Mouse (Mus musculus): ENCODE measurements at regions not wholly inside any gene's neighbourhood (a gene's known extent, or its start where the extent isn't known, plus 50 kb on each side); places are given as distances from the start of the nearest gene placed in this dataset.
"Not testable (repeated sequence)": the region's sequence is repeated elsewhere in the genome, so short reads cannot be mapped to it uniquely, and the experiment has no call there.

DNA sequence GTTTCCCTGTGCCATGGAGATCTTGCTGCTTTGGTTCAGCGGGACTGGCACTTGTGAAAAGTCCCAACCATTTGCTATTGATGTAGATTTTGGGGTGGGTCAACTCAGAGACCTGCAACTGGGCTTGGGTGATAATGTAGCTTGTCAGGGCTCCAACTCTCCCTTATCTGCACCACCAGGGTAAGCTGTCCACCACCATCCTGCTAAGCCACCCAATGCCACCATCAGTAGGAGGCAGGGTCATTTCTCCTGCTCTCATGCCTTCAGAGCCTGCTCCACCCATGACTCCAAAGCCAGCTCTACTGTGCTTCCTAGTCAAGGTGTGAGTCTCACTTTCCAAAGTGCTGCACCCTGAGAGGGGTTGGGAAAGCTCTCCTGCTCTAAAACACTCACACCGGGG is 776.2 kb downstream of the Diaph2 start:
- no peak for DNase-seq (ENCODE audit: extremely low read depth, insufficient read length, low spot score)

DNA sequence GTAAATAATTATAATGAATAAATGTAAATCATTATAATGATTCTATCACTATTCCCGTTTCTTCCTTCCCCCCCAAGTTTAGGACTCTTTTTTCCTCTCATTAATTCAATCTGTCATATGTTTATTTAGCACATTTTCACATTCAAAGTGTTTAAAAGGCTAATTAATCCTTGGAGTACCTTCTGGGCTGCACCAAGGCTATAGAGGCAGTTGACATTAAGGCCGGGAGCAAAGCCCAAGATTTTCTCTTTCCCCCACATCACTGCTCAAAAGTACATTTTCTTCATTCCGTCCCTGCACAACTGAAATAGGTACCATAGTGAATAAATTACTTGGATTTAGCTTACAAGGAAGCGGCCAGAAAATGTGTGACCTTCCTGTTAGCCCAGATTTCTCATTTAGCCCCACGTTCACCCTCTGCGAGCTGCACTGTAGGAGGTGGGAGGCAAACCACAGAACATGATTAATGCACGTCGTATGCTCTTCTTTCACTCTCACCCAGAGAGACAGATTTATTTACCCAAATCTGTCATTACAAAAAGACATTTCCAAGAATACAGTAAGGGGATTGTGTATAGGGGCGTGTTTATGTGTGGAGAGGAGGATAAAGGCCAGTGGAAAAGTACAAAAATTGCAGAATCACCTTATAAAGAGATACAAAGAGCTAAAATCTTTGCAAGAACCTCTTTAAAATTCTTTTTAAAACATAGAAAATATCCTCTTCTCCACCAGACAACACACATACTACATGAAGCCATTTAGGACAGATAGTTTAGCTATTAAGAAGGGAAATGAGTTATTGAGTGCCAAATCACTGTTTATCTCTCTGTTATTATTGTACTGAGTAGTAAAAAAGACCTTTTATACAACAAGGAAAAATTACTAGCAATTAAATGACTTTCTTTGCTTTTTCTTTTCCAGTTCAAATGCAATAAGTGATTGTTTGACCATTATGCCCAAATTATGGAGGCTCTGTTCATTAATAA is 783.9 kb downstream of the Diaph2 start:
- DNase-seq (ENCODE audit: extremely low read depth, insufficient read length, low spot score): no peak

DNA sequence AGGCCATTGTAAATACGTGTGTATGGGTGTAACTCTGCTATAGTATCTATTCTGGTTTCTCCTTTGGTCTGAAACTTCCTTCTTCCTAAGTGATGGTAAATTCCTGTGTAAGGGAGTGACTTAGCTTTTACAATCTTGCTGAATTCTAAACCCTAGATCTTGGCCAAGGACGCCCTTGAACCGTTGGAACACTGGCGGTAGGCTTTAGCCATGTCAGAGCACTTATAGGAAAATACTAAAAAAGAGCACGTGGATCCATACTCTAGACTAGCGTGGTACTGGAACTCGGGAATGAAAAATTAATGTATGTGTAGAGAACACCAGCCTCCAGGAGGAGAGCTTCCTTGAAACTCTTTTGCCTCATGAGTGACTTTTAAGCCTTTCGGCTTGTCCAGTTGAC is 789.2 kb downstream of the Diaph2 start:
- not testable (repeated sequence) for DNase-seq (ENCODE audit: extremely low read depth, insufficient read length, low spot score)

GRCm38 (mm10) chrX:130548001-130548400 is 798.5 kb downstream of the Diaph2 start:
- DNase-seq (ENCODE audit: extremely low read depth, insufficient read length, low spot score): no peak

- peak; percentile 2 for DNase-seq (ENCODE audit: extremely low read depth, insufficient read length, low spot score)
Measured at GRCm38 (mm10) chrX:130549275-130549674, 799.7 kb downstream of the Diaph2 start.

- DNase-seq (ENCODE audit: extremely low read depth, insufficient read length, low spot score): no peak
Measured at GRCm38 (mm10) chrX:130549925-130550324, 800.4 kb downstream of the Diaph2 start.

DNA sequence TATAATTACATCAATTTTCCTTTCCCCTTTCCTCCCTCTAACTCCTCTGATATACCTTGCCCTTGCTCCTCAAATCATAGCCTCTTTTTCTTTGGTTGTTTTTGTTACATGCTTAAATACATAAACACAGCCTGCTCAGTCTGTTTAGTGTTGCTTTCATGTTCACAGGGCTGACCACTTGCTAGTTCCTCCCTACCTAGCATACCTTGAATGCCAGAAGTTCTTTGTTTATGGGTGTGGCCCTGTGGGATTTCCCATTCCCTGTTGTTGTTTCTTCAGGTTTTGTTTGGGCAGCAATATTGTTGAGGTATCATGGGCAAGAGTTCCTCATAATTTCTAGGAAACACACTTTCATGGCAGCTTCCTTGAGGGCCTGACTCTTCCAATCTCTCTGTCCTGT is 807.7 kb downstream of the Diaph2 start:
- DNase-seq (ENCODE audit: extremely low read depth, insufficient read length, low spot score): no peak

GRCm38 (mm10) chrX:130577706-130578105 is 828.2 kb downstream of the Diaph2 start:
- no peak for DNase-seq (ENCODE audit: extremely low read depth, insufficient read length, low spot score)

DNA sequence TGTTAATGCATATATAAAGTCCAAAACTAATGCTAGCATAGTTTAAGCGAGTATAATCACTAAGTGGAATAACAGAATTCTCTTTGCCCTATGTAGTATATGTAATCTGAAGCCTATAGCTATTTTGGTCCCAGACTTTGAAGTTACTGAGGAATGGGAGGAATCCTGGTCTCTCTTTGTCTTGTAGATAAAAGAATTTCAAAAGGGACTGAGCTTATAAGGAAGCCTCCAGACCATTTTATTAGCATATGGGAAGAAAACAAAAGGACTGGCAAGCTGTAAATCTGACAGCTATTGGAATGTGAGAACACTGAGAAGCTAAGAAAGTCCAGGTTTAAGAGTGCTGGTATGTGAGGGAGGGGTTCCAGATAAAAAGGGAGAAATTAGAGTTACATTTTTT is 847.1 kb downstream of the Diaph2 start:
- DNase-seq (ENCODE audit: extremely low read depth, insufficient read length, low spot score): no peak

DNA sequence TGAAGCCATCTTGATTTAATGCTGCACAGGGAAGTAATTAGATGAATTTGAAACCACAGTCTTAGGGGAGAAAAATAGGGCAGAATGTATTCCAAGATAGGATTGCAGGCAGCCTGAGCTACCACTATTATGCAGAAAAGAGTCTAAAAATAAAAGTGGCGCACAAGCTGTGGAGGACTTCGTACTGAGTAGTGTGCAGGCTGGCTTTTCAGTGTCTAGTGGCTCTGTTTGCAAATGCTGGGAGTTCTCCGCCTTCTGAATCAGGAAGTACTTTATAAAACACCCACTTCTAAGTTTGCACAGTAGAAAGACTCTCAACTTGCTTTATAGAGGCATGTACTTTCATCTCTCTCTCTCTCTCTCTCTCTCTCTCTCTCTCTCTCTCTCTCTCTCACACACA is 852.4 kb downstream of the Diaph2 start:
- no peak for DNase-seq (ENCODE audit: extremely low read depth, insufficient read length, low spot score)

GRCm38 (mm10) chrX:130638513-130638912 is 889.0 kb downstream of the Diaph2 start:
- no peak for DNase-seq (ENCODE audit: extremely low read depth, insufficient read length, low spot score)

GRCm38 (mm10) chrX:130655815-130656214 is 906.3 kb downstream of the Diaph2 start:
- DNase-seq (ENCODE audit: extremely low read depth, insufficient read length, low spot score): no peak

DNA sequence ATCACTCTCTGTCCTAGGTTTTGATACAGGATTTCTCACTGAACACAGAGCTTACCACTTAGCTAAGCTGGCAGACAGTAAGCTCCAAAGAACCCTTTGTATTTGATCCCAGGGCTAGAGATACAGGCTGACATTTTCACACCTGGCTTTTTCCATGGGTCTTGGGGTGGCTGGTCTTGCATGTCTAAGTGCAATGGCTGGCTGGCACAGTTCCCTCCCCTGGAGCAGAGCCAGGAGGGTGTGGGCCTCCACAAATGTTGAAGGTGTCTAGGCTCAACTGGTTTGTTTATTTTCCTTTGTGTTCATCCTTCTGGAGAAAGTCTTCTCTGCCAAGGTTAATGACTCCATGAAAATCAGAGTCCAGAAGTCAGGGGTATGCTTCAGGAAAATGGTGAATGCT is 934.8 kb downstream of the Diaph2 start:
- no peak for DNase-seq (ENCODE audit: extremely low read depth, insufficient read length, low spot score)

GRCm38 (mm10) chrX:130708929-130709328 is 959.4 kb downstream of the Diaph2 start:
- no peak for DNase-seq (ENCODE audit: extremely low read depth, insufficient read length, low spot score)

- DNase-seq (ENCODE audit: extremely low read depth, insufficient read length, low spot score): not testable (repeated sequence)
Measured at GRCm38 (mm10) chrX:130744132-130744531, 994.6 kb downstream of the Diaph2 start.

Data from 3134 (cell line).